Mouse (Mus musculus) bone marrow, adult 2 months (tissue): Measurements from ENCODE around the gene Zdhhc19. TPM values are rescaled to one million over a fixed set of nuclear protein-coding genes. Genes with fewer than 3 reads are reported as not detected.

Experiments
- H3K27ac ChIP-seq: fragments of 200-500 bp; 2 replicates; pipeline ENCODE4 v1.5.1; 2012; ENCODE audit warnings: low read depth, mild to moderate bottlenecking, control low read depth, inconsistent platforms, low read length; ENCODE audit not compliant: control insufficient read depth, poor library complexity, insufficient read depth
- H3K4me1 ChIP-seq: fragments of 200-500 bp; 2 replicates; pipeline ENCODE4 v1.6.1; 2011; ENCODE audit warnings: low read length; ENCODE audit not compliant: control insufficient read depth, insufficient read depth
- H3K4me3 ChIP-seq: fragments of 200-500 bp; replicated peaks from 2 replicates; pipeline ENCODE3; 2011; ENCODE audit warnings: mild to moderate bottlenecking, low read depth, low read length, control low read depth; ENCODE audit not compliant: control insufficient read depth
- CTCF ChIP-seq: fragments of 200-500 bp; IDR thresholded peaks from 2 replicates; pipeline ENCODE4 v1.5.1; 2011; ENCODE audit warnings: low read length, control low read depth; ENCODE audit not compliant: control insufficient read depth, insufficient read depth
- POLR2A ChIP-seq: fragments of 200-500 bp; IDR thresholded peaks from 2 replicates; pipeline ENCODE4 v1.6.1; 2011; ENCODE audit warnings: low read depth, mild to moderate bottlenecking, control low read depth, low read length, borderline replicate concordance; ENCODE audit not compliant: control insufficient read depth
- WGBS: fragments of 180-500 bp; shearing (Covaris S2); methylation state at CpG from one replicate; pipeline ENCODE4 v1.1.7; 2018; 5-methylcytosine and 5-hydroxymethylcytosine counted together
- polyA plus RNA-seq: library from polyadenylated mRNA; stranded (reverse); fragments of >200 nt; gene quantifications from 2 replicates; pipeline ENCODE4 v1.2.4, GENCODE M21; 2011; ENCODE audit warnings: low replicate concordance; ENCODE audit not compliant: missing spikeins, insufficient read depth, insufficient read length

Zdhhc19 gene
- polyA plus RNA-seq, 1 experiment: not detected

GRCm38 (mm10) chr16:32543422-32543821, 47.4 kb downstream of the Zdhhc19 start:
- TF ChIP-seq CTCF: no peak
- no peak for TF ChIP-seq POLR2A
- H3K4me3 ChIP-seq: no peak overlapping the region
- H3K4me1 ChIP-seq: peaks cover 16% of the 10 kb centered on the region
- WGBS: 70% methylated on average over 3 of the region's 3 CpGs
- H3K27ac ChIP-seq: no peak overlapping the region

- Histone ChIP-seq H3K4me1 (peaks cover 12% of the 10 kb centered on the region), H3K27ac (peak overlapping the region; percentile 90), H3K4me3 (peak overlapping the region; percentile 35)
- TF ChIP-seq POLR2A (no peak), CTCF (no peak)
- 2% methylated on average over 10 of the region's 10 CpGs for WGBS
These were observed 51.3 kb downstream of the Zdhhc19 start for GRCm38 (mm10) chr16:32547156-32548068.

GRCm38 (mm10) chr16:32550084-32550483, 54.0 kb downstream of the Zdhhc19 start:
- Histone ChIP-seq H3K4me1 (peaks cover 12% of the 10 kb centered on the region), H3K27ac (peak overlapping the region; percentile 48), H3K4me3 (peak overlapping the region; percentile 52)
- 11% methylated on average over 4 of the region's 4 CpGs for WGBS
- peak; percentile 67; the same call in 1 of the 2 replicates for TF ChIP-seq POLR2A
- no peak for TF ChIP-seq CTCF

GRCm38 (mm10) chr16:32550487-32550886, 54.4 kb downstream of the Zdhhc19 start:
- H3K4me3 ChIP-seq: peak overlapping the region; percentile 52
- H3K27ac ChIP-seq: peak overlapping the region; percentile 48
- whole genome bisulfite sequencing: 57% methylated on average over 5 of the region's 5 CpGs
- TF ChIP-seq CTCF: no peak
- TF ChIP-seq POLR2A: no peak
- H3K4me1 ChIP-seq: peaks cover 13% of the 10 kb centered on the region

DNA sequence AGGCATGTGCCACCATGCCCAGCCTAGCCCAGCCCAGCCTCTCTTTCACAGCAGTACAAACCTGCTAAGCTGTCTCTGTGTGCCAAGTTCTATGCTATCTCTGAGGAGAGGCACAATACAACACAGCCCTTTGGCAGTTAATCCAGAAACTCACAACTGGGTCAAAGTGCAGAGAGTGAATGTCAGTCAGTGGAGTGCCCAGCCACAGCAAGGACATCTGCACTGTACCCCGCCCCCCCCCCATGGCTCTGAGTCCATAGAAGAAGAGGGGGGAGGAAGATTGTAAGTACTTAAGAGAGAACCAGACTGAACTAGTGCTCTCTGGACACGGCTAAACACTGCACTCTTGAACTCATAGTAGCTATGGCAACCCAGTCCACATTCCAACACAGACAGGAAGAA, 55.3 kb downstream of the Zdhhc19 start:
- Histone ChIP-seq H3K4me3 (peak overlapping the region; percentile 49), H3K4me1 (peaks cover 14% of the 10 kb centered on the region), H3K27ac (peak overlapping the region; percentile 42; the same call in 1 of the 2 replicates)
- TF ChIP-seq CTCF (no peak), POLR2A (no peak)
- WGBS: 49% methylated on average over 2 of the region's 2 CpGs

DNA sequence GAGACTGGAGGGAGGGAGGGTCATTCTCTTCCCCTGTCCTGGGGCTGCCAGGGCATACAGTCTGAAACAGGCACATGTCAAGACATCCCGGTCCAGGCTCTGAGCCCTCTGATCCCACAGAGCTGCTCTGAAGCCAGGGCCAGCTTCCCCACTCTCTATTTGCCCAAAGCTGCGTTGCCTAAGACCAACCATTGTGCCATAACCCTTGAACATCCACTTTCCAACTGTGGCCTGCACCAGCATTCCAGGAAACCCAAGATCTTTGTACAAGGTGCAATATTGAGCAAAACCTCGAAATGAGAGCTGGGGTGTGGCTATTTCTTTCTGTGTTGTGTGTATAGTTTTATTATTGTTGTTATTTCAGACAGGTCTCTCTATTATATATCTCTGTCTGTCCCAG, 59.5 kb downstream of the Zdhhc19 start:
- Histone ChIP-seq H3K4me3 (no peak overlapping the region), H3K4me1 (peaks cover 1% of the 10 kb centered on the region), H3K27ac (no peak overlapping the region)
- TF ChIP-seq CTCF: no peak
- TF ChIP-seq POLR2A: no peak
- WGBS: 42% methylated on average over 3 of the region's 3 CpGs

DNA sequence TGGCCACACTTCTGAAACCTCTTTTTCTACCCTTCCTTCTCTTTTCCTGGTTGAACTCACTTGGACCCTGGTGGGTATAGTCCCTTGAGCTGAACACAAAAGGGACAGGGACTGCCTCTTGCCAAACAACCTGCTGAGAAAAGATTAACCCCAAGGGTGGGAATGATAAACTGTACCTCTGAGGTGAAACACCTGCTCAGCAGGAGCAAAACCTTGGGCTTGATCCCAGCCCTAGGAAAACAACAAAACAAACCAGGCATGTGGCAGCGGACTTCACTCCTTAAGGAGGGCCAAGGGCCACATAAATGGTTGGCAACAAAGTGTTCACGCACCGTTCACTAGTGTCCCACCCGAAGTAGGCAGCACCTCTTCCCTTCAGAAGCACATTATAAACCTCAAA, 63.4 kb downstream of the Zdhhc19 start:
- TF ChIP-seq POLR2A (no peak), CTCF (no peak)
- no peak overlapping the region for H3K4me3 ChIP-seq
- 88% methylated on average over 4 of the region's 4 CpGs for WGBS

DNA sequence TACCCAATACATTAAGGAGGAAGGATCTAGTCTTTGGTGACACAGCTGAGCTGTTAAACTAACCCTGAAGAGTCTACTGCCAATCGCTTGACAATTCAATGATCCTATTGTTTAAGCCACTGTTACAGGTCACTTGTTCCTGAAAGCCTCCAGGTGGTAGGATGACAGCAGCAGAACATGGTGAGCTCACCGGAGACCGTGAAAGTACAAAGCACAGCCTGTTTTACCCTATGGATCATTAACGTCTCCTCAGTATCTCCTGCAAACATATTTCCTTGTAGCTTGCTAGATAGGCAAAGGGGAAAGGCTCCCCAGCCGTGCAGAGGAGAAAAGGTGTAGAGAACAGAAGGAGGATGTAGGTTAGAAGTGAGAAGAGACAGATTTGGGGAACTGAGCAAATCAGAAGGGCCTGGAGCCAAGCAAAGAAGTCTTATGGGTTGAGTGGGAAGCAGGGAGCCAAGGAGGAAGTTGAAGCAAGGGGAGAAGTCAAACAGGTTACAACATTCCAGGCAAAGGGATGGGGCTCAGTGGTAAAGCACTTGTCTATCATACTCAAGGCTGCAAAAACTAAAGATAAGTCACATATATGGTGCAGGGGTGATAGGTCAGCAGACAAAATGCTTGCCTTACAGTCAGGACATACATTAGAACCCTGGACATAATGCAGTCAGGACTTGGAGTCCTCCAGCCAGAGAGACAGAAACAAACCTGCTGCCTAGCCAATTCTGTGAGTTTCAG, 67.2 kb downstream of the Zdhhc19 start:
- H3K4me1 ChIP-seq: no peaks in the 10 kb centered on the region; the same call in none of the 2 replicates
- H3K27ac ChIP-seq: no peak overlapping the region
- TF ChIP-seq CTCF (no peak), POLR2A (no peak)
- H3K4me3 ChIP-seq: no peak overlapping the region
- 66% methylated on average over 5 of the region's 5 CpGs for WGBS

More for the DNA sequence above, 63.4 kb downstream of the Zdhhc19 start:
- H3K4me1 ChIP-seq: peaks cover 1% of the 10 kb centered on the region
- no peak overlapping the region for H3K27ac ChIP-seq
